Mouse (Mus musculus): Measurements from ENCODE around the gene Slc46a3.
A peak's percentile ranks its signal among the peaks of the same experiment; 100 is the strongest.
"Not testable (repeated sequence)": the region's sequence is repeated elsewhere in the genome, so short reads cannot be mapped to it uniquely, and the experiment has no call there.

Gene Slc46a3

GRCm38 (mm10) chr5:147894455-147895076 is at the start of gene Slc46a3:
TSS of gene Slc46a3 (minus strand) at chr5:147894815.
- peak; percentile 95 for DNase-seq (ENCODE audit: low spot score)

GRCm38 (mm10) chr5:147939226-147939625 is 44.6 kb upstream of the Slc46a3 start:
- no peak for DNase-seq (ENCODE audit: low spot score)

DNA sequence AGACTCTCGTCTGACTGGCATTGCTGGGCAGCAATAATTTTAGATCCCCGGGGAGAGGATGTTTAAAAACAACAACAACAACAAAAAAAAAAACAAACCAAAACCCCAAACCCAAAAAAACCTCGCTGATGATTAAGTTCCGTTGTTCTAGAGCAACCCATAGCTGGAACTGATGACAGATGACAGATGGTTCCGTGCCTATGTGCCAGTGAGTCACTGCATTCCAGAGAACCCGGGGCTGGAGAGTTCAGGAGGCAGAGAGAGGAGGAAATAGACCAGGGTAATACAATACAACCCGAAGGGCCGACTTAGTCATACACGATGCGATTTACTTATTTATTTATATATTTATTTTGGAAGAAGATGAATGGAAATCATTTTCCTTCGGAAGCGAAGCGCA is 40.5 kb upstream of the Slc46a3 start:
- no peak for DNase-seq (ENCODE audit: low spot score)

DNA sequence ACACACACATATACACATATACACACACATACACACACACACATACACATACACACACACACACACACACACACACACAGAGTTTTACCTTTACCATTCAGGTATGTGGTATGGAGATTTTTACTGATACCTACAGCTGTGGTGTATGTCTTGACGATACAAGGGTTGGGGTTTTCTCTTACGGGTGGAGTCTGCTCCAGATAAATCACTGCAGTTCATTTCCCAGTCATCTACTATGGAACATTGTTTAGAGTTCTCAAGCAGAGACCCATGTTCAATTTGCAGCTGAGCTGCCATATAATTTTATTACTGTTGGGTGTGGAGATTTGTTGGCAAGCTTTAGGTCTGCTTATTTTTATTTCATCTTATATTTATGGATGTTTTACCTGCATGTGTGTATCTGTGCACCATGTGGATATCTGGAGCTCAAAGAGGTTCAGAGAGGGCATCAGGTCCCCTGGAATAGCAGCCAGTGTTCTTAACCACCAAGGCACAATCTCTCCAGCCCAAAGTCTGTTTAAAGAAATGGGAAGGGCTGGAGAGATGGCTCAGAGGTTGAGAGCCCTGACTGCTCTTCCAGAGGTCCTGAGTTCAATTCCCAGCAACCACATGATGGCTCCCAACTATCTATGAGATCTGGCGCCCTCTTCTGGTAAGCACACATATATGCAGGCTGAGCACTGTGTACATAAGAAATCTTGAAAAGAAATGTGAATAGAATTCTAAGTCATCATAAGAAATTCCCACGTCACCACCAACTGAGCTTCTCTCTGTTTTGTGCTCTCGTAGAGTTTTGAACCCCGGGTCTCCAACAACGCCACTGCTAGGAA is 34.3 kb upstream of the Slc46a3 start:
- DNase-seq (ENCODE audit: low spot score), result no peak

GRCm38 (mm10) chr5:147925935-147926604 is 31.5 kb upstream of the Slc46a3 start:
- DNase-seq (ENCODE audit: low spot score), result no peak

- DNase-seq (ENCODE audit: low spot score), result no peak
These were observed 30.0 kb upstream of the Slc46a3 start for GRCm38 (mm10) chr5:147924621-147925020.

- DNase-seq (ENCODE audit: low spot score), result no peak
These were observed 23.6 kb upstream of the Slc46a3 start for GRCm38 (mm10) chr5:147918044-147918846.

DNA sequence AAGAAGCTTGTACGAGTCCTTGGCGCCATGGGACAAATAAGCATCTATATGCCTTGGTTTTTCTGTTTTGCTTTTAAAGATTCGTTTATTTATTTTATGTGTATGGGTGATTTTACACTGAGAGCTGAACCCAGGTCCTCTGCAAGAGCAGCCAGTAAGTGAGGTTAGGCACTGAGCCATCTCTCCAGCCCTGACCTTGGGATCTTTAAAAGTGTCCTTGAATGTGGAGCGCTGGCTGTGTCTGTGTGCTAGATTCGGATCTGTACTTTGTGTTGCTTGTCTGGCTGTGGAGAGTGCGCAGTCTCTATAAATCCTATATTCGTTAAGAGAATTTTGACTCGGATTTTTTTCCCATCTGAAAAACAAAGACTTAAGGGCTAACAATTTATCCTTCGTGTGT is 21.6 kb upstream of the Slc46a3 start:
- no peak for DNase-seq (ENCODE audit: low spot score)

DNA sequence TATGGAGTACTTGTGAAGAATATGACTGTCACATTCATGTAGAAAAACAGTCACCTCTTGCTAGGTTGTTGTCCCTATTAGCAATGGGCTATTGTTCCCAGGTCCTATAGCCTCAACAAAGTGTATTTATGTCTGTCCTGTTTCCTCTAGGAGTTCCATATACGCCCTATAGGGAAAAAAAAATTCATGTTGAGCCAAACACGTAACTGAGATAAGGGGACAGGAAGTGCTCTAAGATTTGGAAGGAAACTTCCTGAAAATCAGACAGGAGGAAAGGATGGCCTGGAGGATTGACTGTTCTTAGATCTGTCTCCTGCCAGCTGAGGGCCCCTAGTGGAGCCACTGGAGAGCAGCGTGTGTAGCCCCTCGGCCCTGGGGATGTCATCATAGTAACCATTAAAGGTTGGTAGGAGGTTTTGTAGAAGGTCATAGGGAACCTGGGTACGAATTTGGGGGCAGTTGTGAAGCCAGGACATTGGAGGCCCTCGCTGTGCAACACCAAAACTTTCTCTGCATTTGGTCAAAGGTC is 20.5 kb upstream of the Slc46a3 start:
- no peak for DNase-seq (ENCODE audit: low spot score)

- no peak for DNase-seq (ENCODE audit: low spot score)
These were observed 18.7 kb upstream of the Slc46a3 start for GRCm38 (mm10) chr5:147913241-147913842.

DNA sequence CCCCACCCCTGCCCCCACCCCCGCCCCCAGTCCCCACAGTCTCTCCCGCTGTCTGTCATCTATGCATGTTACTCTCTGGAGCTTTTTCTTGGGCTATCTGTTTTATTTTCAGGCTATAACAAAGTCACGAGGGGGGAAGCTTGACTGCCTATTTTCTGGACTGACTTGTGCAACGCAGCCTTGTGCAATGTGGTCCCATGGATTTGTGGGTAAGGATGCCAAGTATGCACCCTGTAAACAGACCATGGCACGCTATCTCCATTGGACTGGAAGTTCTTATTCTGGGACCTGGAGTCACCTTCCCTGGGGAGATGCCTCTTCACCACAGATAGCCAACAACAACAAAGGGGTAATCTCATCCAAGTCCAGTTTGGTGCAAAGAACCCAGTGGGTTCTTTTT is 17.1 kb upstream of the Slc46a3 start:
- no peak for DNase-seq (ENCODE audit: low spot score)

DNA sequence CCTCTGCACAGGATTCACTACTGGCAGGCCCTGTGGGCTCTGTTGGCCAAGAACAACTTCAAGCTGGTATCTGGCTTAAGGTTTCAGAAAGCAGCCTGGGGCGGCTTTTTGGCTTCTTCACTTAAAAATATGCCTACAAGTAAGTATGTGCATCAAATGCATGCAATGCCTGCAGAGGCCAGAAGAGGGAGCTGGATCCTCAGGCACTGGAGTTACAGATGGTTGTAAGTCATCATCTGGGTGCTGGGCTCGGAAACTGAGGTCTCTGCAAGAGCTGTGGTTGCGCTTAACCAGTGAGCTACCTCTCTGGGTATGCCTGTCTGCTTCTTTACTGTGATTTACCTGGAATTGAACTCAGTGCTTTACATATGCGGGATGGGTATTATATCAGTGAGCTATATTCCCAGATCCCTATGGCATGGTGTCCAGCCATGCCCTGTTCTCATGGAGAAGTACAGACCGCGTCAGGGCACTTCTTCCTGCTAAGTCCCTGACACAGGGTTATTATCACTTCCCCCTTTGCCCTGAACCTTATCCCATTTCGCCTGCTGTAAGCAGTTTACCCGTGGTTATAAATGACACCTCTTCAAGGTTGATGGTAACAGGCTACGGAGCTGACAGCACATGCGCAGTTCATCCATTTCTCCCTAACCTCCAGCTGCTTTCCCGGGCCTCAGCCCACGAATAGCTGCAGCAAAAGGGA is 16.3 kb upstream of the Slc46a3 start:
- no peak for DNase-seq (ENCODE audit: low spot score)

DNA sequence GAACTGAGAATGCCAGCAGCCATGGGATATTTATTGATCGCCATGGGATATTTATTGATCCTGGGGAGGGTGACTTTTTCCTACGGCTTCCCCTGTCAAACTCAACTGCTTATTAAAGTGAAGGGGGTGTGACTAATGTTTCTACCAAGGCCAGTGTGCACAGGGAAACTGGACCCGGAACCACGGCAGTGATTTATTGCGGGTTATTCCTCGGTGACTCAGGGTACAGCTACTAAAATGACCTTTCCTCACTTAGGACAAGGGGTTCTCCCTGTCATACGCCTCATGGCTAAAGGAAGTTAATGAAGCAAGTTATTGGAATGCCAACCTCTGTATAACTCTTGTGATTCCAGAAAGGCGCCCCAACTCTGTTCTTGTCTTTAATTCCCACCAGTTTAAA is 13.2 kb upstream of the Slc46a3 start:
- DNase-seq (ENCODE audit: low spot score), result no peak

DNA sequence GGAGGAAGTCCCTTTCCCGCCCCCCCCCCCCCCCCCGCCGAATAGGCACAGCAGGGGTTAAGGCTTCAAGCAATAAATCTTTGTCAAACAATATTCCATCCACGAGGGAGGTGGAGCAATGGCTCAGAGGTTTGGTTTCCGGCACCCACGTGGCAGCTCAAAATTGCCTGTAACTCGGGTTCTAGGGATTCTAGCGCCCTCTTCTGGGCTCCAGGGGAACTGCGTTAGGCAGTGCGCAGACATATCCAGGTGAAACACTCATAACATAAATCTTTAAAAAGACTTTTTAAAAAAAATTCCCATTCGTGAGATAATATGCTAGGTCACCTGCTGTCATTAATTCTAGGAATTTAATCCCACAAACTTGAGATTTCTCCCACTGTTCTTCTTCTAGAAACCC is 12.5 kb upstream of the Slc46a3 start:
- no peak for DNase-seq (ENCODE audit: low spot score)

GRCm38 (mm10) chr5:147903166-147903565 is 8.6 kb upstream of the Slc46a3 start:
- DNase-seq (ENCODE audit: low spot score), result no peak

- DNase-seq (ENCODE audit: low spot score), result no peak
These were observed 7.6 kb upstream of the Slc46a3 start for GRCm38 (mm10) chr5:147902008-147902757.

- no peak for DNase-seq (ENCODE audit: low spot score)
These were observed 4.4 kb upstream of the Slc46a3 start for GRCm38 (mm10) chr5:147898968-147899549.

DNA sequence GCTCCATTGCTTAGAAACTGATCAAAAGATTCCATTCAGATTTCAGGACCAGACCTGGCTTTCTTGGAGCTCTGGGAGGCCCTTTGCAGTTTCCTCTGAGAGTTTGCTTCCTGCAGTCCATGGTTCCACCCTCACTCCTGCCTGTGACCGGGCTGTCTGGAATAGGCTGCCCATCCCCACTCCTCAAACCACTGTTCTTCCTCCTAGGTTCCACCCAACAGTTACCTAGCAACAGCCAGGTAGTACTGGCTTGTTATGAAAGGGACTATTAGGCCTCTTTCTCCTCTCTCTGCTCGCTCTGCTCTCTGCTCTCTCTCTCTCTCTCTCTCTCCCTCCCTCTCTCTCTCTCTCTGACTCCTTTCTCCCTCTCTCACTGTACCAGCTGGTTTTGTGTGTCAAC is 3.6 kb upstream of the Slc46a3 start:
- DNase-seq (ENCODE audit: low spot score), result no peak

DNA sequence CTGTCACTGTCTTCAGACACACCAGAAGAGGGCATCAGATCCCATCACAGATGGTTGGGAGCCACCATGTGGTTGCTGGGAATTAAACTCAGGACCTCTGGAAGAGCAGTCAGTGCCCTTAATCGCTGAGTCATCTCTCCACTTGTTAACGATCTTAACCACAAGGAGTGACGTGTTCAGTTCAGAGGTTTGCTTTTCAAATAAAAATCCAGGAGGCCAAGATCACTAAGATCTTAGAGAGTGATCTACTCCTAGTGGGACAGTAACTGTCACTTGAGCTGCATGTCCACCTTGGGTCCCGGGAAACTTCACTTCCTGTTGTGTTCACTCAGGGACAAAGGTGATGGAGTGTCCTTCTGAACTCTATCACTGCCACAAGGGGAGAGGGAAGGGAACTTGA is 1.9 kb upstream of the Slc46a3 start:
- DNase-seq (ENCODE audit: low spot score), result not testable (repeated sequence)

Data from yolk sac, embryonic 10.5 days (tissue).